Mouse (Mus musculus) spleen, postnatal 14 days (tissue): ENCODE data around the gene Dtymk.

ENCODE experiments used
- DNase-seq, 2 experiments: peaks; one replicate each; pipeline ENCODE4 v3.0.0; 2021 to 2022; ENCODE audit warnings: low spot score in 2 of 2

Dtymk gene

DNA sequence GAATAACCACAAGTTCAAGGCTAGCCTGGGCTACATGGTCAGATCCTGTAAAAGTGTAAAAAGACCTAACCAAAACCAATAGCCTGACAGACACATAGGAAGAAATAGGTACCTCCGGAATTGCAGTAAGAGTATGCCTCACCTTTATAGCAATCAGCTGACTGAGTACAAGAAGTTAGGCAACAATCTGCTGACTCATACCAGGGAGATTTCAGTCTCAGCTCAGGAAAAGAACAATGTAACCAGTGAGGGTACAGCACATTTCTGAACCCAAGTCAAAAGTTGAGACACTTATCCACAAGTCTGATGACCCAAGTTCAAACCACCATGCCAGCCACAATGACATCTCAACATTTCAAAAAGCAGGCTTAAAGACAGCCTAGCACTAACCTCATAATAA, 53.2 kb downstream of the Dtymk start:
- DNase-seq = no peak

DNA sequence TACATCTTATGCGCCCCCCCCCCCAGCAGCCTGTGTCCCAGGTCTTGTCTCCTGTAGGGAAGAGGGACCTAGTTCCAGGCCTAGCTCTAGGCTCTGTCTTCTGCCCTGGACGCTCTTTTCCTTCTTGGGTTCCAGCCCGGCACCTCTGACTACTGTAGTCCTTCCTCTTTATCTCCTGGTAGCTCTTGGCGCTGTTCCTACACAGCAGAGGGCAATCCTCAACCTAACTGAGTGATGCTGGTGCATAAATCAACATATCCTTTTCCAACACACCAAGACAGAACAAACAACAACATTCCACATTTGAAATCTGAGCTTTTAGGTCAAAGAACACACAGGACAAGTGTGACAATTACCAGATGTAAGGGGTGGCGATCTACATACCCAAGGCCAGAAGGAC, 55.6 kb downstream of the Dtymk start:
- DNase-seq = no peak

- DNase-seq = no peak
Observed at GRCm38 (mm10) chr1:93742910-93743309, 58.8 kb downstream of the Dtymk start.
